Mouse (Mus musculus): ENCODE measurements at regions not wholly inside any gene's neighbourhood (a gene's known extent, or its start where the extent isn't known, plus 50 kb on each side); places are given as distances from the start of the nearest gene placed in this dataset.

- no peak for DNase-seq (ENCODE audit: extremely low spot score, low spot score)
These were observed 127.2 kb upstream of the Mgmt start for GRCm38 (mm10) chr7:136767231-136767630.

GRCm38 (mm10) chr7:136780708-136781107 is 113.7 kb upstream of the Mgmt start:
- no peak for DNase-seq (ENCODE audit: extremely low spot score, low spot score)

GRCm38 (mm10) chr7:136791162-136791561 is 103.3 kb upstream of the Mgmt start:
- no peak for DNase-seq (ENCODE audit: extremely low spot score, low spot score)

- no peak for DNase-seq (ENCODE audit: extremely low spot score, low spot score)
These were observed 102.3 kb upstream of the Mgmt start for GRCm38 (mm10) chr7:136792131-136792530.

- no peak for DNase-seq (ENCODE audit: extremely low spot score, low spot score)
These were observed 98.0 kb upstream of the Mgmt start for GRCm38 (mm10) chr7:136796415-136796814.

- peak; percentile 40 for DNase-seq (ENCODE audit: extremely low spot score, low spot score)
These were observed 96.5 kb upstream of the Mgmt start for GRCm38 (mm10) chr7:136797780-136798435.

GRCm38 (mm10) chr7:136798605-136799004 is 95.8 kb upstream of the Mgmt start:
- no peak for DNase-seq (ENCODE audit: extremely low spot score, low spot score)

- no peak for DNase-seq (ENCODE audit: extremely low spot score, low spot score)
These were observed 87.3 kb upstream of the Mgmt start for GRCm38 (mm10) chr7:136807101-136807500.

- no peak for DNase-seq (ENCODE audit: extremely low spot score, low spot score)
These were observed 86.4 kb upstream of the Mgmt start for GRCm38 (mm10) chr7:136807968-136808367.

- no peak for DNase-seq (ENCODE audit: extremely low spot score, low spot score)
These were observed 84.8 kb upstream of the Mgmt start for GRCm38 (mm10) chr7:136809576-136809975.

GRCm38 (mm10) chr7:136813691-136814325 is 80.6 kb upstream of the Mgmt start:
- no peak for DNase-seq (ENCODE audit: extremely low spot score, low spot score)

GRCm38 (mm10) chr7:136814751-136815150 is 79.7 kb upstream of the Mgmt start:
- no peak for DNase-seq (ENCODE audit: extremely low spot score, low spot score)

- DNase-seq (ENCODE audit: extremely low spot score, low spot score): no peak
These were observed 74.1 kb upstream of the Mgmt start for GRCm38 (mm10) chr7:136820291-136820690.

- no peak for DNase-seq (ENCODE audit: extremely low spot score, low spot score)
These were observed 68.8 kb upstream of the Mgmt start for GRCm38 (mm10) chr7:136825647-136826046.

- DNase-seq (ENCODE audit: extremely low spot score, low spot score): no peak
These were observed 64.6 kb upstream of the Mgmt start for GRCm38 (mm10) chr7:136829621-136830313.

GRCm38 (mm10) chr7:136832419-136832818 is 62.0 kb upstream of the Mgmt start:
- no peak for DNase-seq (ENCODE audit: extremely low spot score, low spot score)

- no peak for DNase-seq (ENCODE audit: extremely low spot score, low spot score)
These were observed 55.4 kb upstream of the Mgmt start for GRCm38 (mm10) chr7:136838971-136839370.

- DNase-seq (ENCODE audit: extremely low spot score, low spot score): no peak
These were observed 54.2 kb upstream of the Mgmt start for GRCm38 (mm10) chr7:136840224-136840623.

- no peak for DNase-seq (ENCODE audit: extremely low spot score, low spot score)
These were observed 51.7 kb upstream of the Mgmt start for GRCm38 (mm10) chr7:136842751-136843150.

GRCm38 (mm10) chr7:136844282-136844681 is 50.1 kb upstream of the Mgmt start:
- no peak for DNase-seq (ENCODE audit: extremely low spot score, low spot score)
